In the genomic region with DNA sequence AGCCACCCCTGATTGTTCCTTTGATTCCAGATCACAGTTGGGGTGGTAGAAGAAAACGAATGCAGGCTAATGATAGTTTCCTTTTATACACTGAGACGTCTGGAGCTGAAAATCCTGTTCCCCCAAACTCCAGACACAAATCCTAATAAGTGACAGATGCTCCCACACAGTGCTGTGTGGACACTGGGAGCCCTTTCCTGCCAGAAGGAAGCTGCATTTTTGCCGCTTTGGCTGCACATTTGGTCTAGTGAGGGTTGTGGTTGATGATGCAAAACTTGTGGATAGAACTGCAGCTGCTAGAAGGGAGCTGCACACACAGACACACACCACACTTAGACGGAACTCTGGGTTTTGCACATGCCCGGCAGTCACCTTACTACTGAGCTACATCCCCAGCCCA, we compare ENCODE assay signal across 28 mouse cellular contexts.
DNase-seq lines count a peak whose midpoint lies in the region; ATAC-seq lines count a peak whose summit lies in the region.
"Had no signal": no experiment of that assay in that cellular context is flagged by ENCODE, and none has a peak within 500 bp of the region (broad histone marks: within the 10 kb centered on the region; RNA-seq: fewer than 3 reads in every experiment).

No protein-coding gene starts in this region.

- WGBS in heart, embryonic 11.5 days (ENCODE audit: insufficient replicate concordance), result 58% methylated on average over 5 of the region's 5 CpGs
- WGBS in midbrain, embryonic 10.5 days, result 43% methylated on average over 5 of the region's 5 CpGs
- 28% methylated on average over 5 of the region's 5 CpGs for WGBS in midbrain, embryonic 13.5 days
- WGBS in embryonic facial prominence, embryonic 12.5 days, result 26% methylated on average over 5 of the region's 5 CpGs

- DNase-seq in heart, postnatal 25 days (ENCODE audit: low spot score), result no peak
- DNase-seq in midbrain, embryonic 10.5 days (ENCODE audit: low spot score), result no peak
- DNase-seq in left cerebral cortex, adult 18-20 months (ENCODE audit: low spot score in 2 of 2), result no peak
- DNase-seq in T-cell, adult 2 months (ENCODE audit: low spot score), result no peak
- DNase-seq: adrenal gland, postnatal 36 days; cerebellum, adult 11 months; cerebellum, adult 9-11 months; gastrocnemius, postnatal 14 days; heart, adult 18-20 months; heart, postnatal 14 days; kidney, postnatal 36 days; layer of hippocampus, adult 9-11 months; left cerebral cortex, postnatal 4 days; liver, postnatal 0 days; thymus, adult 2 months had no signal

- H3K9me3 ChIP-seq in heart, embryonic 11.5 days (replicated peaks; ENCODE audit: control insufficient read depth, low read length), result no peaks in the 10 kb centered on the region
- no peaks in the 10 kb centered on the region for H3K9me3 ChIP-seq in midbrain, embryonic 10.5 days (replicated peaks)
- no peaks in the 10 kb centered on the region for H3K9me3 ChIP-seq in midbrain, embryonic 13.5 days
- no peaks in the 10 kb centered on the region for H3K9me3 ChIP-seq in embryonic facial prominence, embryonic 12.5 days
- H3K9me3 ChIP-seq: embryonic facial prominence, embryonic 13.5 days; forebrain, embryonic 15.5 days; heart, embryonic 13.5 days had no signal

- H3K27me3 ChIP-seq in heart, embryonic 11.5 days (ENCODE audit: control insufficient read depth, insufficient read depth, low read length), result no peaks in the 10 kb centered on the region
- peaks cover 93% of the 10 kb centered on the region for H3K27me3 ChIP-seq in midbrain, embryonic 10.5 days (ENCODE audit: low read depth, poor library complexity, severe bottlenecking)
- peaks cover 41% of the 10 kb centered on the region for H3K27me3 ChIP-seq in midbrain, embryonic 13.5 days
- H3K27me3 ChIP-seq in embryonic facial prominence, embryonic 12.5 days, result no peaks in the 10 kb centered on the region
- H3K27me3 ChIP-seq: embryonic facial prominence, embryonic 13.5 days; forebrain, embryonic 15.5 days; heart, embryonic 13.5 days had no signal

- 0 out of 2 replicates have a peak overlapping the region, but pooled peaks have one; percentile 10 for H3K9ac ChIP-seq in heart, embryonic 11.5 days (ENCODE audit: low read depth, low read length)
- H3K9ac ChIP-seq in midbrain, embryonic 13.5 days (replicated peaks), result no peak overlapping the region
- no peak overlapping the region for H3K9ac ChIP-seq in embryonic facial prominence, embryonic 12.5 days
- H3K9ac ChIP-seq: embryonic facial prominence, embryonic 13.5 days; forebrain, embryonic 15.5 days; heart, embryonic 13.5 days; hindbrain, embryonic 14.5 days; liver, postnatal 0 days had no signal

- no peak overlapping the region for H3K4me2 ChIP-seq in heart, embryonic 11.5 days
- no peak overlapping the region for H3K4me2 ChIP-seq in midbrain, embryonic 13.5 days (replicated peaks)
- H3K4me2 ChIP-seq in embryonic facial prominence, embryonic 12.5 days (replicated peaks), result no peak overlapping the region
- H3K4me2 ChIP-seq: embryonic facial prominence, embryonic 13.5 days; forebrain, embryonic 15.5 days; heart, embryonic 13.5 days; hindbrain, embryonic 14.5 days; liver, embryonic 11.5 days had no signal

- intact Hi-C loops in heart, postnatal 25 days (cut with DNase I), result no loop called here

- no peak overlapping the region for H3K27ac ChIP-seq in heart, embryonic 11.5 days (ENCODE audit: low read depth, low read length)
- H3K27ac ChIP-seq in midbrain, embryonic 10.5 days (replicated peaks), result peak overlapping the region; percentile 57; the same call in 1 of the 2 replicates
- H3K27ac ChIP-seq in midbrain, embryonic 13.5 days, result no peak overlapping the region
- peak overlapping the region; percentile 12; the same call in 1 of the 2 replicates for H3K27ac ChIP-seq in embryonic facial prominence, embryonic 12.5 days
- H3K27ac ChIP-seq: forebrain, embryonic 15.5 days; heart, embryonic 13.5 days; hindbrain, embryonic 14.5 days; stomach, postnatal 0 days had no signal

- H3K4me3 ChIP-seq in heart, embryonic 11.5 days (ENCODE audit: low read depth, low read length), result no peak overlapping the region
- no peak overlapping the region for H3K4me3 ChIP-seq in midbrain, embryonic 10.5 days
- H3K4me3 ChIP-seq in midbrain, embryonic 13.5 days (replicated peaks), result no peak overlapping the region
- H3K4me3 ChIP-seq in embryonic facial prominence, embryonic 12.5 days, result no peak overlapping the region
- H3K4me3 ChIP-seq: embryonic facial prominence, embryonic 13.5 days; forebrain, embryonic 15.5 days; heart, embryonic 13.5 days had no signal

- H3K36me3 ChIP-seq in heart, embryonic 11.5 days (ENCODE audit: control insufficient read depth, insufficient read depth, low read length), result no peaks in the 10 kb centered on the region
- H3K36me3 ChIP-seq in midbrain, embryonic 10.5 days, result no peaks in the 10 kb centered on the region
- no peaks in the 10 kb centered on the region for H3K36me3 ChIP-seq in midbrain, embryonic 13.5 days
- H3K36me3 ChIP-seq in embryonic facial prominence, embryonic 12.5 days, result no peaks in the 10 kb centered on the region
- H3K36me3 ChIP-seq: embryonic facial prominence, embryonic 13.5 days; forebrain, embryonic 15.5 days; heart, embryonic 13.5 days had no signal

- no peak for ATAC-seq in heart, embryonic 11.5 days (replicated peaks; ENCODE audit: insufficient number of reproducible peaks, low FRiP score, low TSS enrichment)
- no peak for ATAC-seq in midbrain, embryonic 13.5 days
- ATAC-seq in embryonic facial prominence, embryonic 12.5 days (ENCODE audit: insufficient number of reproducible peaks, insufficient read depth, low FRiP score, low TSS enrichment), result no peak
- ATAC-seq in megakaryocyte progenitor cell, adult 5-6 weeks (replicated peaks; ENCODE audit: poor library complexity), result peak; percentile 49; the same call in 1 of the 2 replicates
- ATAC-seq: forebrain, embryonic 15.5 days; intestine, embryonic 16.5 days; liver, postnatal 0 days; lung, postnatal 0 days; midbrain, embryonic 16.5 days had no signal

- H3K4me1 ChIP-seq in heart, embryonic 11.5 days (ENCODE audit: control insufficient read depth, insufficient read depth, low read length), result peaks cover 24% of the 10 kb centered on the region
- H3K4me1 ChIP-seq in midbrain, embryonic 10.5 days, result peaks cover 84% of the 10 kb centered on the region
- peaks cover 62% of the 10 kb centered on the region for H3K4me1 ChIP-seq in midbrain, embryonic 13.5 days (replicated peaks)
- peaks cover 39% of the 10 kb centered on the region for H3K4me1 ChIP-seq in embryonic facial prominence, embryonic 12.5 days

Comparison
In these comparisons a context has a peak if more than half of its experiments do, and no peak if none do; other contexts are left out.
1. H3K27ac ChIP-seq: peak in midbrain, embryonic 10.5 days (single experiment) and embryonic facial prominence, embryonic 12.5 days (single experiment); none in heart, embryonic 11.5 days (single experiment) and midbrain, embryonic 13.5 days (single experiment).